Mouse (Mus musculus): ENCODE results near the gene Atp8b5. TPM values are rescaled to one million over a fixed set of nuclear protein-coding genes. Genes with fewer than 3 reads are reported as not detected.

Atp8b5 gene
- polyA plus RNA-seq, 1 experiment from 2014 or later = 0.52 TPM

GRCm38 (mm10) chr4:43364914-43365560 lies 98.1 kb downstream of the Atp8b5 start:
- no peak overlapping the region for H3K9ac ChIP-seq (ENCODE audit: low read length)
- H3K36me3 ChIP-seq (ENCODE audit: control insufficient read depth, insufficient read depth, low read length) = no peaks in the 10 kb centered on the region
- H3K9me3 ChIP-seq (ENCODE audit: control insufficient read depth, low read length) = no peaks in the 10 kb centered on the region
- DNase-seq (ENCODE audit: low spot score) (no peak), ATAC-seq (ENCODE audit: insufficient read depth, low FRiP score, low TSS enrichment) (no peak)
- H3K4me3 ChIP-seq (ENCODE audit: low read depth, low read length) = no peak overlapping the region
- H3K27ac ChIP-seq (ENCODE audit: low read depth, low read length) = no peak overlapping the region
- no peaks in the 10 kb centered on the region for H3K4me1 ChIP-seq (ENCODE audit: control insufficient read depth, insufficient read depth, low read length)
- no peaks in the 10 kb centered on the region for H3K27me3 ChIP-seq (ENCODE audit: control insufficient read depth, insufficient read depth, low read length)
- H3K4me2 ChIP-seq (ENCODE audit: low read depth) = no peak overlapping the region
- 88% methylated on average over 11 of the region's 11 CpGs for WGBS

- Histone ChIP-seq H3K9ac (ENCODE audit: low read length) (no peak overlapping the region), H3K4me1 (ENCODE audit: control insufficient read depth, insufficient read depth, low read length) (no peaks in the 10 kb centered on the region), H3K27me3 (ENCODE audit: control insufficient read depth, insufficient read depth, low read length) (no peaks in the 10 kb centered on the region), H3K4me3 (ENCODE audit: low read depth, low read length) (no peak overlapping the region), H3K36me3 (ENCODE audit: control insufficient read depth, insufficient read depth, low read length) (no peaks in the 10 kb centered on the region), H3K27ac (ENCODE audit: low read depth, low read length) (no peak overlapping the region), H3K4me2 (ENCODE audit: low read depth) (no peak overlapping the region), H3K9me3 (ENCODE audit: control insufficient read depth, low read length) (no peaks in the 10 kb centered on the region)
- 90% methylated on average over 5 of the region's 5 CpGs for whole genome bisulfite sequencing
- DNase-seq (ENCODE audit: low spot score) (no peak), ATAC-seq (ENCODE audit: insufficient read depth, low FRiP score, low TSS enrichment) (no peak)
Measured at GRCm38 (mm10) chr4:43367295-43367694, 100.3 kb downstream of the Atp8b5 start.

GRCm38 (mm10) chr4:43367787-43368186 lies 100.8 kb downstream of the Atp8b5 start:
- Histone ChIP-seq H3K36me3 (ENCODE audit: control insufficient read depth, insufficient read depth, low read length) (no peaks in the 10 kb centered on the region), H3K4me2 (ENCODE audit: low read depth) (no peak overlapping the region), H3K4me3 (ENCODE audit: low read depth, low read length) (no peak overlapping the region), H3K27ac (ENCODE audit: low read depth, low read length) (no peak overlapping the region), H3K9ac (ENCODE audit: low read length) (no peak overlapping the region), H3K9me3 (ENCODE audit: control insufficient read depth, low read length) (no peaks in the 10 kb centered on the region), H3K4me1 (ENCODE audit: control insufficient read depth, insufficient read depth, low read length) (no peaks in the 10 kb centered on the region), H3K27me3 (ENCODE audit: control insufficient read depth, insufficient read depth, low read length) (no peaks in the 10 kb centered on the region)
- 92% methylated on average over 9 of the region's 9 CpGs for WGBS
- ATAC-seq (ENCODE audit: insufficient read depth, low FRiP score, low TSS enrichment) (no peak), DNase-seq (ENCODE audit: low spot score) (no peak)

- Histone ChIP-seq H3K9ac (ENCODE audit: low read length) (no peak overlapping the region), H3K27me3 (ENCODE audit: control insufficient read depth, insufficient read depth, low read length) (no peaks in the 10 kb centered on the region), H3K9me3 (ENCODE audit: control insufficient read depth, low read length) (no peaks in the 10 kb centered on the region), H3K4me3 (ENCODE audit: low read depth, low read length) (no peak overlapping the region), H3K36me3 (ENCODE audit: control insufficient read depth, insufficient read depth, low read length) (no peaks in the 10 kb centered on the region), H3K4me2 (ENCODE audit: low read depth) (no peak overlapping the region), H3K27ac (ENCODE audit: low read depth, low read length) (no peak overlapping the region), H3K4me1 (ENCODE audit: control insufficient read depth, insufficient read depth, low read length) (no peaks in the 10 kb centered on the region)
- ATAC-seq (ENCODE audit: insufficient read depth, low FRiP score, low TSS enrichment) (no peak), DNase-seq (ENCODE audit: low spot score) (no peak)
- WGBS = 77% methylated on average over 9 of the region's 11 CpGs
Measured at GRCm38 (mm10) chr4:43371406-43371805, 104.4 kb downstream of the Atp8b5 start.

- WGBS = 72% methylated on average over 4 of the region's 4 CpGs
- Histone ChIP-seq H3K4me1 (ENCODE audit: control insufficient read depth, insufficient read depth, low read length) (no peaks in the 10 kb centered on the region), H3K9me3 (ENCODE audit: control insufficient read depth, low read length) (no peaks in the 10 kb centered on the region), H3K27ac (ENCODE audit: low read depth, low read length) (no peak overlapping the region), H3K9ac (ENCODE audit: low read length) (no peak overlapping the region), H3K4me2 (ENCODE audit: low read depth) (no peak overlapping the region), H3K27me3 (ENCODE audit: control insufficient read depth, insufficient read depth, low read length) (no peaks in the 10 kb centered on the region), H3K4me3 (ENCODE audit: low read depth, low read length) (no peak overlapping the region), H3K36me3 (ENCODE audit: control insufficient read depth, insufficient read depth, low read length) (no peaks in the 10 kb centered on the region)
- no peak for DNase-seq (ENCODE audit: low spot score)
- ATAC-seq (ENCODE audit: insufficient read depth, low FRiP score, low TSS enrichment) = no peak
Measured at GRCm38 (mm10) chr4:43372155-43372554, 105.2 kb downstream of the Atp8b5 start.

- Histone ChIP-seq H3K4me2 (ENCODE audit: low read depth) (no peak overlapping the region), H3K9ac (ENCODE audit: low read length) (no peak overlapping the region), H3K27me3 (ENCODE audit: control insufficient read depth, insufficient read depth, low read length) (no peaks in the 10 kb centered on the region), H3K4me3 (ENCODE audit: low read depth, low read length) (no peak overlapping the region), H3K36me3 (ENCODE audit: control insufficient read depth, insufficient read depth, low read length) (no peaks in the 10 kb centered on the region), H3K9me3 (ENCODE audit: control insufficient read depth, low read length) (no peaks in the 10 kb centered on the region), H3K27ac (ENCODE audit: low read depth, low read length) (no peak overlapping the region), H3K4me1 (ENCODE audit: control insufficient read depth, insufficient read depth, low read length) (no peaks in the 10 kb centered on the region)
- no peak for DNase-seq (ENCODE audit: low spot score)
- ATAC-seq (ENCODE audit: insufficient read depth, low FRiP score, low TSS enrichment) = no peak
- 87% methylated on average over 4 of the region's 4 CpGs for WGBS
Measured at GRCm38 (mm10) chr4:43374266-43374665, 107.3 kb downstream of the Atp8b5 start.

- no peaks in the 10 kb centered on the region; the same call in 1 of the 2 replicates for H3K27me3 ChIP-seq (ENCODE audit: control insufficient read depth, insufficient read depth, low read length)
- no peaks in the 10 kb centered on the region for H3K36me3 ChIP-seq (ENCODE audit: control insufficient read depth, insufficient read depth, low read length)
- no peak for ATAC-seq (ENCODE audit: insufficient read depth, low FRiP score, low TSS enrichment)
- 0 out of 2 replicates have a peak, but pooled peaks cover 4% of the 10 kb centered on the region for H3K4me1 ChIP-seq (ENCODE audit: control insufficient read depth, insufficient read depth, low read length)
- H3K9ac ChIP-seq (ENCODE audit: low read length) = no peak overlapping the region
- WGBS = 91% methylated on average over 6 of the region's 6 CpGs
- no peak overlapping the region for H3K4me3 ChIP-seq (ENCODE audit: low read depth, low read length)
- H3K4me2 ChIP-seq (ENCODE audit: low read depth) = no peak overlapping the region
- DNase-seq (ENCODE audit: low spot score) = no peak
- H3K9me3 ChIP-seq (ENCODE audit: control insufficient read depth, low read length) = no peaks in the 10 kb centered on the region
- no peak overlapping the region for H3K27ac ChIP-seq (ENCODE audit: low read depth, low read length)
Measured at GRCm38 (mm10) chr4:43379601-43380000, 112.6 kb downstream of the Atp8b5 start.

- H3K27ac ChIP-seq (ENCODE audit: low read depth, low read length) = no peak overlapping the region
- peak overlapping the region; percentile 55 for H3K4me3 ChIP-seq (ENCODE audit: low read depth, low read length)
- no peaks in the 10 kb centered on the region; the same call in 1 of the 2 replicates for H3K27me3 ChIP-seq (ENCODE audit: control insufficient read depth, insufficient read depth, low read length)
Measured at GRCm38 (mm10) chr4:43380951-43381350, 114.0 kb downstream of the Atp8b5 start.

More at GRCm38 (mm10) chr4:43380951-43381350, 114.0 kb downstream of the Atp8b5 start:
- WGBS = 53% methylated on average over 10 of the region's 10 CpGs
- Histone ChIP-seq H3K4me1 (ENCODE audit: control insufficient read depth, insufficient read depth, low read length) (0 out of 2 replicates have a peak, but pooled peaks cover 4% of the 10 kb centered on the region), H3K4me2 (ENCODE audit: low read depth) (peak overlapping the region; percentile 74), H3K9me3 (ENCODE audit: control insufficient read depth, low read length) (no peaks in the 10 kb centered on the region), H3K36me3 (ENCODE audit: control insufficient read depth, insufficient read depth, low read length) (no peaks in the 10 kb centered on the region), H3K9ac (ENCODE audit: low read length) (peak overlapping the region; percentile 81; the same call in 1 of the 2 replicates)
- ATAC-seq (ENCODE audit: insufficient read depth, low FRiP score, low TSS enrichment) = no peak
- DNase-seq (ENCODE audit: low spot score) = no peak

Data from neural tube, embryonic 11.5 days (tissue).